Mouse (Mus musculus) liver, postnatal 0 days (tissue): ENCODE data around the gene Wnt9a. TPM values are rescaled to one million over a fixed set of nuclear protein-coding genes. Genes with fewer than 3 reads are reported as not detected.

Source experiments
- ATAC-seq: fragments of 200-750 bp; cut with Nextera tagmentation; 2 replicates; pipeline ENCODE4 v1.8.0; 2017; ENCODE audit warnings: mild to moderate bottlenecking, moderate library complexity
- DNase-seq: peaks from one replicate; pipeline ENCODE4 v3.0.0-alpha.2; 2016
- H3K27ac ChIP-seq: fragments of 300-500 bp; sonication (generic); 2 replicates; pipeline ENCODE4 v1.5.1; 2014; ENCODE audit warnings: antibody characterized with exemption, moderate library complexity, mild to moderate bottlenecking, low read depth
- H3K27me3 ChIP-seq: fragments of 300-500 bp; sonication (generic); 2 replicates; pipeline ENCODE4 v1.6.1; 2014; ENCODE audit warnings: low read length, control low read depth, mixed read lengths; ENCODE audit not compliant: insufficient read depth
- H3K36me3 ChIP-seq: fragments of 300-500 bp; sonication (generic); replicated peaks from 2 replicates; pipeline ENCODE4 v1.6.1; 2014; ENCODE audit warnings: mild to moderate bottlenecking, control low read depth, low read length, moderate library complexity, mixed read lengths; ENCODE audit not compliant: insufficient read depth
- H3K4me1 ChIP-seq: fragments of 300-500 bp; sonication (generic); 2 replicates; pipeline ENCODE4 v1.6.1; 2014; ENCODE audit warnings: antibody characterized with exemption, mild to moderate bottlenecking, control low read depth; ENCODE audit not compliant: insufficient read depth
- H3K4me2 ChIP-seq: fragments of 300-500 bp; sonication (generic); 2 replicates; pipeline ENCODE4 v1.6.1; 2014; ENCODE audit warnings: low read depth, mild to moderate bottlenecking, low read length, moderate library complexity, mixed read lengths
- H3K4me3 ChIP-seq: fragments of 300-500 bp; sonication (generic); 2 replicates; pipeline ENCODE4 v1.5.1; 2014; ENCODE audit warnings: low read depth, low read length
- H3K9ac ChIP-seq: fragments of 300-500 bp; sonication (generic); replicated peaks from 2 replicates; pipeline ENCODE4 v1.6.1; 2014; ENCODE audit warnings: mild to moderate bottlenecking, moderate library complexity
- H3K9me3 ChIP-seq: fragments of 300-500 bp; sonication (generic); 2 replicates; pipeline ENCODE4 v1.6.1; 2016; ENCODE audit warnings: mild to moderate bottlenecking, control low read depth, low read length, mixed read lengths
- CTCF ChIP-seq: sonication (generic); IDR thresholded peaks from 2 replicates; pipeline ENCODE4 v1.5.1; 2016; ENCODE audit warnings: antibody characterized with exemption, low read depth
- EP300 ChIP-seq: IDR thresholded peaks from 2 replicates; pipeline ENCODE4 v1.6.1; 2016; ENCODE audit warnings: antibody characterized with exemption, low read depth, mild to moderate bottlenecking
- WGBS: fragments of 180-500 bp; shearing (Covaris S2); extraction: QIAGEN DNeasy Blood & Tissue Kit; methylation state at CpG from one replicate; pipeline ENCODE4 v1.1.7; 2014; ENCODE audit not compliant: insufficient replicate concordance; 5-methylcytosine and 5-hydroxymethylcytosine counted together
- polyA plus RNA-seq: library from polyadenylated mRNA; unstranded; fragments of >200 nt; fragmentation: Nextera tagmentation; extraction: Ambion mirVana; gene quantifications from 2 replicates; pipeline ENCODE4 v1.2.1, GENCODE M21; 2015

The Wnt9a gene
- polyA plus RNA-seq, 1 experiment from 2014 or later = 0.16 TPM

DNA sequence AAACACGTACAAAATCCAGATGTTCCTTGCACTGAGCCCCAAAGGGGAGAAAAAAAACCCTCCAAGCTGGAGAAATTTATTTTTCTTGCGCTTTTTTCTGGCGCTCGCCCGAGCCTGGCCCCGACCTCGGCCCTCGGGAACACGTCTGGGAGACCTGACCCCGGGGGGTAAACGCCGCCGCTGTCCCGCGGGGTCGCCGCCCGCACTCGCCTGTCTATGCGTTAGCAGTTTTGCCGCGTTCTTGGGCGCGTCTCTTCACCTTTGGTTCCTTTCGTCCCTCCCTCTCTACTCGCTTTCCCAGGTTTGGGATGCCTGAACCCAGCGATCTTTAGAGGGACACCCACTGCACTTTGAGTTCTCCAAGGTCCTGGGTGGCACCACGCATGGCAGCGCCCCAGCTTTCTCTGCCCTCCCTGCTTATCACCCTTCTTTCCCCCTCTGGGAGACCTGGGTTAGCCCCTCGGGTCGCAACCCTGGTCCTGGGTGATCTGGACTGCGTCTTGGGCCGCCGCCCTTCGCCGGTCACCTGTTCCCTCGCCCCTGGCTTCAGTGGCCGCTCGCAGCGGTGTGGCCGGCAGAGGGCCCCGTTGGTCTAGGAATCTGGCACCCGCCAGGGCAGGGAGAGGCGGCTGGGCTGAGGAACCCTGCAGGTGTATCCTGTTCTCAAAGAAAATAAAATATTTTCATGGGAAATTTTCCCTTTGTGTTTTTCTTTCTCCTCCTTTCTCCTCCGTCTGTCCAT, 865 bp downstream of the Wnt9a start:
- Histone ChIP-seq H3K9me3 (no peaks in the 10 kb centered on the region), H3K4me3 (peak overlapping the region; percentile 55), H3K4me2 (peak overlapping the region; percentile 80), H3K36me3 (no peaks in the 10 kb centered on the region), H3K9ac (no peak overlapping the region), H3K27ac (no peak overlapping the region), H3K27me3 (peaks cover 75% of the 10 kb centered on the region), H3K4me1 (peaks cover 6% of the 10 kb centered on the region; the same call in 1 of the 2 replicates)
- DNase-seq (peak; percentile 77), ATAC-seq (peak; percentile 66)
- TF ChIP-seq CTCF (peak; percentile 80), EP300 (no peak)
- 3% methylated on average over 44 of the region's 45 CpGs for WGBS

- Histone ChIP-seq H3K27me3 (peaks cover 76% of the 10 kb centered on the region), H3K4me2 (no peak overlapping the region)
- DNase-seq = no peak
Observed at GRCm38 (mm10) chr11:59308164-59308542, 1.4 kb downstream of the Wnt9a start.

GRCm38 (mm10) chr11:59308625-59309024, 1.9 kb downstream of the Wnt9a start:
- no peak overlapping the region for H3K4me2 ChIP-seq
- H3K4me1 ChIP-seq = peaks cover 6% of the 10 kb centered on the region; the same call in 1 of the 2 replicates
- H3K9me3 ChIP-seq = no peaks in the 10 kb centered on the region
- no peak for ATAC-seq
- TF ChIP-seq CTCF = no peak
- TF ChIP-seq EP300 = no peak
- no peak overlapping the region for H3K27ac ChIP-seq
- H3K9ac ChIP-seq = no peak overlapping the region
- no peaks in the 10 kb centered on the region for H3K36me3 ChIP-seq
- WGBS = 46% methylated on average over 6 of the region's 6 CpGs
- H3K27me3 ChIP-seq = peaks cover 74% of the 10 kb centered on the region
- DNase-seq = no peak
- no peak overlapping the region for H3K4me3 ChIP-seq

More at GRCm38 (mm10) chr11:59308164-59308542, 1.4 kb downstream of the Wnt9a start:
- H3K9me3 ChIP-seq = no peaks in the 10 kb centered on the region
- H3K9ac ChIP-seq = no peak overlapping the region
- H3K4me3 ChIP-seq = no peak overlapping the region
- H3K27ac ChIP-seq = no peak overlapping the region
- no peak; the same call in 1 of the 2 replicates for ATAC-seq
- TF ChIP-seq EP300 = no peak
- TF ChIP-seq CTCF = no peak
- peaks cover 6% of the 10 kb centered on the region; the same call in 1 of the 2 replicates for H3K4me1 ChIP-seq
- 30% methylated on average over 12 of the region's 12 CpGs for WGBS
- H3K36me3 ChIP-seq = no peaks in the 10 kb centered on the region

- no peak overlapping the region for H3K9ac ChIP-seq
Observed at GRCm38 (mm10) chr11:59309106-59309805, 2.5 kb downstream of the Wnt9a start.

DNA sequence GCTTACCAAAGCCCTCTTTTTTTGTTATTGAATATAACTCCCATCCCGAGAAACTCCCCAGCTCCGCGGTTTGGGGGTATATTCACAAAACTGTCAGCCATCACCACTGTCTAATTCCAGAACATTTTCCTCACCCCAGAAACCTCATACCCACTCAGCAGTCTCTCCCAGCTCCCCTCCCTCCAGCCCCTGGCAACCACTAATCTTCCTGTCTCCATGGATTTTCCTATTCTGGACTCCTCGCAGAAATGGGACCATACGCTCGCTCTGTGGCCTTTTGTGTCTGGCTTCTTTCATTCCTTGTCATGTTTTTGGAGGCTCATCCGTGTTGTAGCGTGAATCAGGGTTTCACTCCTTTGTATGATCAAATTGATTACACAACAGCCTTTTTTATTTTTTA, 3.2 kb downstream of the Wnt9a start:
- Histone ChIP-seq H3K4me3 (no peak overlapping the region), H3K9ac (no peak overlapping the region), H3K4me1 (peaks cover 6% of the 10 kb centered on the region; the same call in 1 of the 2 replicates), H3K27ac (no peak overlapping the region), H3K9me3 (no peaks in the 10 kb centered on the region), H3K36me3 (no peaks in the 10 kb centered on the region), H3K27me3 (peaks cover 62% of the 10 kb centered on the region), H3K4me2 (no peak overlapping the region)
- TF ChIP-seq CTCF (no peak), EP300 (no peak)
- ATAC-seq (no peak), DNase-seq (no peak)
- 68% methylated on average over 8 of the region's 8 CpGs for WGBS

More at GRCm38 (mm10) chr11:59309106-59309805, 2.5 kb downstream of the Wnt9a start:
- H3K27ac ChIP-seq = no peak overlapping the region
- no peaks in the 10 kb centered on the region for H3K36me3 ChIP-seq
- no peak overlapping the region for H3K4me2 ChIP-seq
- TF ChIP-seq EP300 (no peak), CTCF (no peak)
- peaks cover 69% of the 10 kb centered on the region for H3K27me3 ChIP-seq
- peaks cover 6% of the 10 kb centered on the region; the same call in 1 of the 2 replicates for H3K4me1 ChIP-seq
- H3K9me3 ChIP-seq = no peaks in the 10 kb centered on the region
- H3K4me3 ChIP-seq = no peak overlapping the region
- DNase-seq = no peak
- WGBS = 35% methylated on average over 11 of the region's 12 CpGs
- no peak for ATAC-seq

DNA sequence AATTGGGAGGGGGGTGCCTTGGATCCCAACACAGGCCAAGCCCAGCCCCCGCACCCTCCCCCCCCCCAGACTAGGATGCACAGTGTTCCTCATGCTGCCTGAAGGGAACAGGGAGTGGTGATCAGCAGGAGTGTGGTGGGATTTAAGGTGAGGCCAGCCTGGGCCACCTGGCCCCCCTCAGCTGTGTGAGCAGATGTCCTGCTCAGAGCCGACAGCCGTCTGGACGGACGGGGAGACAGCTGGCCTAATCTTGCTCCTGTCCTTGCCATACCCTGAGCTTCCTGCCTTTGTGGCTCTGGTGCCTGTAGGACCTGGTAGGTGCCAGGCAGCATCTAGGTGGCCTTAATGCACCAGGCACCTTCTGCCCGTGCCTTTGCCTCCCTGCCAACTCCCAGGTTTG, 5.3 kb downstream of the Wnt9a start:
- no peak for DNase-seq

More for the DNA sequence above, 5.3 kb downstream of the Wnt9a start:
- ATAC-seq = no peak
- TF ChIP-seq EP300 (no peak), CTCF (no peak)
- H3K4me3 ChIP-seq = no peak overlapping the region
- no peaks in the 10 kb centered on the region for H3K9me3 ChIP-seq
- no peak overlapping the region for H3K9ac ChIP-seq
- peaks cover 6% of the 10 kb centered on the region; the same call in 1 of the 2 replicates for H3K4me1 ChIP-seq
- peaks cover 43% of the 10 kb centered on the region for H3K27me3 ChIP-seq
- H3K4me2 ChIP-seq = no peak overlapping the region
- no peak overlapping the region for H3K27ac ChIP-seq
- WGBS = 63% methylated on average over 6 of the region's 6 CpGs
- no peaks in the 10 kb centered on the region for H3K36me3 ChIP-seq
